Mouse (Mus musculus): Measurements from ENCODE around the gene Ckap5. TPM values are rescaled to one million over a fixed set of nuclear protein-coding genes. Genes with fewer than 3 reads are reported as not detected.

Gene Ckap5
- total and polyA plus RNA-seq, 2 experiments from 2014 or later = 36.8 to 39.7 TPM

DNA sequence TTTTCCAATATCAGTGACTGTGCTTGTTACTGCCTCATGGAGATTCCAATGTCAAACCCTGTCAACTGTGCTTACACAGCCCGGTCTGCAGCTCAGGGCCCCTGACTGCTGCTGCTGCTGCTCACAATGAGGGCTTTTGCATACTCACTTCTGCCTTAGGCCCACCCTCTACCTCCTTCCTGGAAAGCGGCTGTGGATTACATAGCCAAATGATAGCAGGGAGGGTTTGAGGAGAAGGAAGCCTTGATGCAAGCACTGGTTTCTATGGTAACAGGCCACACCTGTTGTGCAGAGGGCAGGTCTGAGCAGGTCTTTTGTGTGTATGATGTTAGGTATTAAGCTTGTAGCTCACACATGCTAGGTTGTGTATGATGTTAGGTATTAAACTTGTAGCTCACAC is 141.2 kb downstream of the Ckap5 start:
- Histone ChIP-seq H3K36me3 (replicated peaks; ENCODE audit: control insufficient read depth, insufficient read depth, low read length) (peaks cover 72% of the 10 kb centered on the region), H3K27me3 (ENCODE audit: control insufficient read depth, insufficient read depth, low read length) (no peaks in the 10 kb centered on the region), H3K9me3 (replicated peaks; ENCODE audit: control insufficient read depth, low read length) (no peaks in the 10 kb centered on the region), H3K4me3 (ENCODE audit: low read depth, low read length) (no peak overlapping the region), H3K27ac (ENCODE audit: low read depth) (no peak overlapping the region), H3K9ac (replicated peaks; ENCODE audit: low read depth, low read length) (no peak overlapping the region), H3K4me2 (ENCODE audit: low read depth, low read length) (no peak overlapping the region), H3K4me1 (ENCODE audit: control insufficient read depth, insufficient read depth) (no peaks in the 10 kb centered on the region)
- WGBS = 50% methylated on average over 2 of the region's 2 CpGs
- ATAC-seq (ENCODE audit: insufficient read depth, low read depth) = no peak
- no peak for TF ChIP-seq CTCF (IDR thresholded peaks at IDR 0.05; ENCODE audit: low read depth)
- TF ChIP-seq EP300 (IDR thresholded peaks at IDR 0.05; ENCODE audit: low read depth) = no peak
- no peak for DNase-seq (ENCODE audit: low spot score)

DNA sequence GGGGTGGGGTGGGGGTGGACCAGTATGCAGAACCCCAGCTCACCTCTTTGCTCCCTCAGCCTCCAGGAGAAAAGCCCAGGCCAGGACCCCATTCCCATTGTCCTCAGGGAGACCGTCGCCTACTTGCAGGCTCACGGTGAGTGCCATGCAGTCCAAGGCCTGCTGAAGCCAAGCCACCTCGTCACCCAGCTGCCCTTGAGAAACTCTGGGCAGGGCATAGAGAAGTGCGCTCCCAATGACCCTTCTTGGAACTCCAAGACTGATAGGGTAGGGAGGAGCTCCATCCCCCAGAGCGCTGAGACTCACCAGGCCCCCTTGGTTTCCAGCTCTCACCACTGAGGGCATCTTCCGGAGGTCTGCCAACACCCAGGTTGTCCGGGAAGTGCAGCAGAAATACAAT is 142.8 kb downstream of the Ckap5 start:
- H3K27ac ChIP-seq (ENCODE audit: low read depth) = no peak overlapping the region
- H3K9ac ChIP-seq (replicated peaks; ENCODE audit: low read depth, low read length) = no peak overlapping the region
- DNase-seq (ENCODE audit: low spot score) (no peak), ATAC-seq (ENCODE audit: insufficient read depth, low read depth) (no peak)
- H3K4me1 ChIP-seq (ENCODE audit: control insufficient read depth, insufficient read depth) = no peaks in the 10 kb centered on the region
- H3K27me3 ChIP-seq (ENCODE audit: control insufficient read depth, insufficient read depth, low read length) = no peaks in the 10 kb centered on the region
- TF ChIP-seq EP300 (IDR thresholded peaks at IDR 0.05; ENCODE audit: low read depth) (no peak), CTCF (IDR thresholded peaks at IDR 0.05; ENCODE audit: low read depth) (no peak)
- H3K9me3 ChIP-seq (replicated peaks; ENCODE audit: control insufficient read depth, low read length) = no peaks in the 10 kb centered on the region
- peaks cover 70% of the 10 kb centered on the region for H3K36me3 ChIP-seq (replicated peaks; ENCODE audit: control insufficient read depth, insufficient read depth, low read length)
- no peak overlapping the region for H3K4me3 ChIP-seq (ENCODE audit: low read depth, low read length)
- WGBS = 86% methylated on average over 8 of the region's 8 CpGs
- no peak overlapping the region for H3K4me2 ChIP-seq (ENCODE audit: low read depth, low read length)

DNA sequence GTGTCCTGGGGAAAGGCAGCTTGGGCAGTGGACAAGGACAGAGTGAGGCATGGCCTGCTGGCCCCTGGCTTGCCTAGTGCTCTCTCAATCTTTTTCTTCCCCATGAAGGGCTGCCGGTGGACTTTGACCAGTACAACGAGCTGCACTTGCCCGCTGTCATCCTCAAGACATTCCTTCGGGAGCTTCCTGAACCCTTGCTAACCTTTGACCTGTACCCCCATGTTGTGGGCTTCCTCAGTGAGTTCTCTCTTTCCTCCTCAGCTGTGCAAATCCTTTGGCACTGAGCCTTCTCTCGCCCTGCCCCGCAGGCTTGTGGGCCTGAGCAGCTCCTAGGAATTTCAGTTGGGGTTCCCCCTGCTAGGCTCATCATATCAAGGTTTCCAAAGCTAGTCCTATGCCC is 143.5 kb downstream of the Ckap5 start:
- Histone ChIP-seq H3K27ac (ENCODE audit: low read depth) (no peak overlapping the region), H3K4me2 (ENCODE audit: low read depth, low read length) (no peak overlapping the region), H3K9me3 (replicated peaks; ENCODE audit: control insufficient read depth, low read length) (no peaks in the 10 kb centered on the region), H3K36me3 (replicated peaks; ENCODE audit: control insufficient read depth, insufficient read depth, low read length) (peaks cover 68% of the 10 kb centered on the region), H3K9ac (replicated peaks; ENCODE audit: low read depth, low read length) (no peak overlapping the region), H3K4me3 (ENCODE audit: low read depth, low read length) (no peak overlapping the region), H3K4me1 (ENCODE audit: control insufficient read depth, insufficient read depth) (no peaks in the 10 kb centered on the region), H3K27me3 (ENCODE audit: control insufficient read depth, insufficient read depth, low read length) (no peaks in the 10 kb centered on the region)
- DNase-seq (ENCODE audit: low spot score) (no peak), ATAC-seq (ENCODE audit: insufficient read depth, low read depth) (no peak)
- TF ChIP-seq CTCF (IDR thresholded peaks at IDR 0.05; ENCODE audit: low read depth) (no peak), EP300 (IDR thresholded peaks at IDR 0.05; ENCODE audit: low read depth) (no peak)
- WGBS = 83% methylated on average over 6 of the region's 6 CpGs

Other genes with a start within 250 kb of the Ckap5 start
- 24.5 and 32.0 TPM in 2 replicates for gene 1110051M20Rik, start 82.1 kb upstream of the Ckap5 start, total RNA-seq (2014; rRNA removed; ENCODE audit: low replicate concordance)
- 24.6 and 27.8 TPM in 2 replicates for gene 1110051M20Rik, start 82.1 kb upstream of the Ckap5 start, polyA plus RNA-seq (2015; fragmentation: Nextera tagmentation; extraction: Ambion mirVana)
- gene Lrp4, start 69.3 kb upstream of the Ckap5 start, total RNA-seq (2014; rRNA removed; ENCODE audit: low replicate concordance) = 12.2 and 22.3 TPM in 2 replicates
- gene Lrp4, start 69.3 kb upstream of the Ckap5 start, polyA plus RNA-seq (2015; fragmentation: Nextera tagmentation; extraction: Ambion mirVana) = 2.7 and 2.8 TPM in 2 replicates
- 0.08 and 1.1 TPM in 2 replicates for gene F2, start 109.7 kb downstream of the Ckap5 start, total RNA-seq (2014; rRNA removed; ENCODE audit: low replicate concordance)
- gene F2, start 109.7 kb downstream of the Ckap5 start, polyA plus RNA-seq (2015; fragmentation: Nextera tagmentation; extraction: Ambion mirVana) = 0.12 TPM in 1 of 2 replicates, not detected in the other
- 11.1 and 17.4 TPM in 2 replicates for gene Zfp408, start 123.0 kb downstream of the Ckap5 start, total RNA-seq (2014; rRNA removed; ENCODE audit: low replicate concordance)
- 3.6 and 4.0 TPM in 2 replicates for gene Zfp408, start 123.0 kb downstream of the Ckap5 start, polyA plus RNA-seq (2015; fragmentation: Nextera tagmentation; extraction: Ambion mirVana)
- gene Arhgap1, start 123.1 kb downstream of the Ckap5 start, total RNA-seq (2014; rRNA removed; ENCODE audit: low replicate concordance) = 85.7 and 109 TPM in 2 replicates
- 73.9 and 76.5 TPM in 2 replicates for gene Arhgap1, start 123.1 kb downstream of the Ckap5 start, polyA plus RNA-seq (2015; fragmentation: Nextera tagmentation; extraction: Ambion mirVana)
- gene Atg13, start 183.8 kb downstream of the Ckap5 start, total RNA-seq (2014; rRNA removed; ENCODE audit: low replicate concordance) = 18.2 and 30.6 TPM in 2 replicates
- gene Atg13, start 183.8 kb downstream of the Ckap5 start, polyA plus RNA-seq (2015; fragmentation: Nextera tagmentation; extraction: Ambion mirVana) = 19.8 and 21.2 TPM in 2 replicates
- gene Harbi1, start 184.1 kb downstream of the Ckap5 start, total RNA-seq (2014; rRNA removed; ENCODE audit: low replicate concordance) = 6.3 and 27.6 TPM in 2 replicates
- gene Harbi1, start 184.1 kb downstream of the Ckap5 start, polyA plus RNA-seq (2015; fragmentation: Nextera tagmentation; extraction: Ambion mirVana) = 10.0 and 11.1 TPM in 2 replicates
- gene Ambra1, start 203.4 kb downstream of the Ckap5 start, total RNA-seq (2014; rRNA removed; ENCODE audit: low replicate concordance) = 14.8 and 23.0 TPM in 2 replicates
- gene Ambra1, start 203.4 kb downstream of the Ckap5 start, polyA plus RNA-seq (2015; fragmentation: Nextera tagmentation; extraction: Ambion mirVana) = 5.5 and 6.0 TPM in 2 replicates

Measured in heart, postnatal 0 days (tissue).